Mouse (Mus musculus) embryonic facial prominence, embryonic 11.5 days (tissue): ENCODE results near the gene C330007P06Rik. TPM values are rescaled to one million over a fixed set of nuclear protein-coding genes. Genes with fewer than 3 reads are reported as not detected.
"Not testable (repeated sequence)": the region's sequence is repeated elsewhere in the genome, so short reads cannot be mapped to it uniquely, and the experiment has no call there.

Experiments used
- ATAC-seq: fragments of 200-750 bp; cut with Nextera tagmentation; replicated peaks from 2 replicates; pipeline ENCODE4 v1.8.0; 2017; ENCODE audit warnings: low read depth; ENCODE audit not compliant: insufficient number of reproducible peaks, low FRiP score, low TSS enrichment
- DNase-seq: peaks from one replicate; pipeline ENCODE4 v3.0.0-alpha.2; 2015; ENCODE audit warnings: low spot score
- H3K27ac ChIP-seq: fragments of 300-500 bp; sonication (generic); replicated peaks from 2 replicates; pipeline ENCODE4 v1.5.1; 2014; ENCODE audit warnings: mild to moderate bottlenecking, low read depth, low read length, control low read depth
- H3K27me3 ChIP-seq: fragments of 300-500 bp; sonication (generic); 2 replicates; pipeline ENCODE4 v1.6.1; 2014; ENCODE audit warnings: mild to moderate bottlenecking, low read length, moderate library complexity, mixed read lengths; ENCODE audit not compliant: control insufficient read depth, insufficient read depth
- H3K36me3 ChIP-seq: fragments of 300-500 bp; sonication (generic); replicated peaks from 2 replicates; pipeline ENCODE4 v1.6.1; 2014; ENCODE audit warnings: low read depth, mild to moderate bottlenecking, low read length, moderate library complexity, mixed read lengths; ENCODE audit not compliant: control insufficient read depth, insufficient read depth
- H3K4me1 ChIP-seq: fragments of 300-500 bp; sonication (generic); 2 replicates; pipeline ENCODE4 v1.6.1; 2014; ENCODE audit warnings: low read length, mixed read lengths; ENCODE audit not compliant: control insufficient read depth, insufficient read depth
- H3K4me2 ChIP-seq: fragments of 300-500 bp; sonication (generic); 2 replicates; pipeline ENCODE4 v1.6.1; 2014; ENCODE audit warnings: low read depth, mild to moderate bottlenecking, control low read depth, low read length, moderate library complexity
- H3K4me3 ChIP-seq: fragments of 300-500 bp; sonication (generic); 2 replicates; pipeline ENCODE4 v1.5.1; 2014; ENCODE audit warnings: low read depth, low read length, control low read depth
- H3K9ac ChIP-seq: fragments of 300-500 bp; sonication (generic); replicated peaks from 2 replicates; pipeline ENCODE4 v1.6.1; 2014; ENCODE audit warnings: mild to moderate bottlenecking, control low read depth, low read length
- H3K9me3 ChIP-seq: fragments of 300-500 bp; sonication (generic); replicated peaks from 2 replicates; pipeline ENCODE4 v1.6.1; 2016; ENCODE audit warnings: mild to moderate bottlenecking, low read length, inconsistent platforms, mixed read lengths; ENCODE audit not compliant: control insufficient read depth
- WGBS: fragments of 180-500 bp; shearing (Covaris S2); extraction: QIAGEN DNeasy Blood & Tissue Kit; methylation state at CpG from one replicate; pipeline ENCODE4 v1.1.7; 2014; 5-methylcytosine and 5-hydroxymethylcytosine counted together
- polyA plus RNA-seq: library from polyadenylated mRNA; unstranded; fragments of >200 nt; fragmentation: Nextera tagmentation; extraction: Ambion mirVana; gene quantifications from 2 replicates; pipeline ENCODE4 v1.2.1, GENCODE M21; 2014

Gene C330007P06Rik
- polyA plus RNA-seq, 1 experiment from 2014 or later = 53.3 TPM

DNA sequence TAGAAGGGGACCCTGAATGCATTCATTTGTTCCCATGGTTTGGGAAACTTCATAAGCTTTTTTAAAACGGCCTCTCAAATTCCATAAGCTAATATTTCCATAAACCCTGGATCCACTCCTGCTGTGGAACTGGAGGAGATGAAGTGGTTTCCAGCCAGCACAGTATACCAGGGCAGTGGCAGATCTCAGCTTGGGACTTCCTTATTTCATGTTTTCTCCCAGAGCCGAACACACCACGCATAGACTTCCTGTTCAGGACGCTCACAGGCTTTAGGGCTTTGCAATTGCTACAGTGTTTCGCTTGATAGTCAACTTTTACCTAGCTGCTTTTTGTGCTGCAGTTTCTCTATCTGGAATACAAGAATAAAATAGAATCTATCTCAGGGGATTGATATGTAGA lies 70.7 kb downstream of the C330007P06Rik start:
- DNase-seq (no peak), ATAC-seq (no peak)
- Histone ChIP-seq H3K27ac (no peak overlapping the region), H3K36me3 (no peaks in the 10 kb centered on the region), H3K4me3 (no peak overlapping the region), H3K27me3 (no peaks in the 10 kb centered on the region), H3K4me1 (no peaks in the 10 kb centered on the region), H3K9me3 (no peaks in the 10 kb centered on the region), H3K4me2 (no peak overlapping the region), H3K9ac (no peak overlapping the region)
- WGBS = 61% methylated on average over 5 of the region's 5 CpGs

GRCm38 (mm10) chrX:36799131-36799879 lies 74.6 kb downstream of the C330007P06Rik start:
- 56% methylated on average over 6 of the region's 6 CpGs for WGBS
- H3K27ac ChIP-seq = no peak overlapping the region
- ATAC-seq (no peak), DNase-seq (no peak)
- H3K4me3 ChIP-seq = no peak overlapping the region
- H3K4me1 ChIP-seq = no peaks in the 10 kb centered on the region
- no peaks in the 10 kb centered on the region for H3K36me3 ChIP-seq
- H3K9me3 ChIP-seq = no peaks in the 10 kb centered on the region
- no peak overlapping the region for H3K9ac ChIP-seq
- H3K4me2 ChIP-seq = no peak overlapping the region
- no peaks in the 10 kb centered on the region for H3K27me3 ChIP-seq

GRCm38 (mm10) chrX:36796734-36797133 lies 77.2 kb downstream of the C330007P06Rik start:
- H3K36me3 ChIP-seq, H3K27ac ChIP-seq, DNase-seq, H3K27me3 ChIP-seq, H3K9ac ChIP-seq, H3K4me1 ChIP-seq, H3K9me3 ChIP-seq, ATAC-seq: not testable (repeated sequence)
- WGBS = 72% methylated on average over 8 of the region's 8 CpGs
- Histone ChIP-seq H3K4me3 (peak overlapping the region; percentile 55), H3K4me2 (peak overlapping the region; percentile 52; the same call in 1 of the 2 replicates)

GRCm38 (mm10) chrX:36796163-36796581 lies 77.7 kb downstream of the C330007P06Rik start:
- Histone ChIP-seq H3K4me2 (peak overlapping the region; percentile 52), H3K9me3 (no peaks in the 10 kb centered on the region), H3K4me1 (no peaks in the 10 kb centered on the region), H3K27ac (peak overlapping the region; percentile 79), H3K9ac (peak overlapping the region; percentile 69), H3K4me3 (peak overlapping the region; percentile 55), H3K27me3 (no peaks in the 10 kb centered on the region), H3K36me3 (no peaks in the 10 kb centered on the region)
- WGBS = 9% methylated on average over 41 of the region's 41 CpGs
- ATAC-seq (peak; percentile 83), DNase-seq (peak; percentile 80)

GRCm38 (mm10) chrX:36795424-36796162 lies 78.3 kb downstream of the C330007P06Rik start, which contains the start of gene Slc25a5:
Gene Slc25a5 (plus strand): TSS chrX:36795651.
- no peaks in the 10 kb centered on the region for H3K36me3 ChIP-seq
- 14% methylated on average over 41 of the region's 41 CpGs for WGBS
- ATAC-seq = peak; percentile 97

GRCm38 (mm10) chrX:36794571-36794970 lies 79.3 kb downstream of the C330007P06Rik start:
- H3K27me3 ChIP-seq = no peaks in the 10 kb centered on the region
- H3K4me2 ChIP-seq = no peak overlapping the region
- H3K27ac ChIP-seq = no peak overlapping the region
- no peak overlapping the region for H3K4me3 ChIP-seq
- H3K9me3 ChIP-seq = no peaks in the 10 kb centered on the region
- H3K9ac ChIP-seq = no peak overlapping the region
- no peaks in the 10 kb centered on the region for H3K4me1 ChIP-seq
- ATAC-seq (no peak), DNase-seq (no peak)
- 63% methylated on average over 5 of the region's 5 CpGs for WGBS
- no peaks in the 10 kb centered on the region for H3K36me3 ChIP-seq

More at GRCm38 (mm10) chrX:36795424-36796162, 78.3 kb downstream of the C330007P06Rik start, which contains the start of gene Slc25a5:
- Histone ChIP-seq H3K27me3 (no peaks in the 10 kb centered on the region), H3K9ac (peak within 1 kb of the TSS; percentile 69), H3K4me2 (peak within 1 kb of the TSS; percentile 52), H3K4me1 (no peaks in the 10 kb centered on the region), H3K9me3 (no peaks in the 10 kb centered on the region), H3K4me3 (peak within 1 kb of the TSS; percentile 55), H3K27ac (peak within 1 kb of the TSS; percentile 79)
- DNase-seq = peak; percentile 85

DNA sequence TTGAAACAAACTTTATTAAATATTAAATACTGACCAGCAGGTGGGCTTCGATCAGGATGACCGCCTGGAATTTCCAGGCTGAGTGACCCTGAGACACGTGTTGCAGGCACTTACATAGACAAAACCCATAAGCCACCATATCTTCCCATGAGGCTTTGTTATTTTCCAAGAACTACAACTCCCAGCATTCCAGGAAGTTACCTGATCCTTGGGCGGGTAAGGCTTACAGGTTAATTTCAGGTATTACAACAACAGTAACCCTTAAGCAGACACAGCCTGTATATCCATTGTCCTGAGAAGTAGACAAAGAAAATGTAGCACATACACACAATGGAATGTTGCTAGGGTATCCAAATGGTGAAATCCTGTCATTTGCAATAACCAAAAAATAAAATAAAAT lies 84.6 kb downstream of the C330007P06Rik start:
- H3K4me1 ChIP-seq = no peaks in the 10 kb centered on the region
- H3K9me3 ChIP-seq = no peaks in the 10 kb centered on the region

GRCm38 (mm10) chrX:36777694-36778093 lies 96.2 kb downstream of the C330007P06Rik start:
- 65% methylated on average over 4 of the region's 4 CpGs for WGBS
- no peaks in the 10 kb centered on the region for H3K36me3 ChIP-seq
- no peak for ATAC-seq
- H3K4me3 ChIP-seq = no peak overlapping the region
- H3K27me3 ChIP-seq = no peaks in the 10 kb centered on the region
- H3K4me2 ChIP-seq = no peak overlapping the region
- H3K9me3 ChIP-seq = no peaks in the 10 kb centered on the region
- no peaks in the 10 kb centered on the region for H3K4me1 ChIP-seq
- H3K9ac ChIP-seq = no peak overlapping the region
- no peak for DNase-seq
- no peak overlapping the region for H3K27ac ChIP-seq

More for the DNA sequence above, 84.6 kb downstream of the C330007P06Rik start:
- no peak for DNase-seq
- Histone ChIP-seq H3K9ac (no peak overlapping the region), H3K27ac (no peak overlapping the region), H3K36me3 (no peaks in the 10 kb centered on the region), H3K27me3 (no peaks in the 10 kb centered on the region), H3K4me3 (no peak overlapping the region), H3K4me2 (no peak overlapping the region)
- no peak for ATAC-seq
- 55% methylated on average over 4 of the region's 4 CpGs for WGBS
